Mouse (Mus musculus) forebrain, postnatal 0 days (tissue): ENCODE data around the gene Rarres2. TPM values are rescaled to one million over a fixed set of nuclear protein-coding genes. Genes with fewer than 3 reads are reported as not detected.
A peak's percentile ranks its signal among the peaks of the same experiment; 100 is the strongest.
"Not testable (repeated sequence)": the region's sequence is repeated elsewhere in the genome, so short reads cannot be mapped to it uniquely, and the experiment has no call there.

Source experiments
- ATAC-seq: fragments of 200-750 bp; cut with Nextera tagmentation; 2 replicates; pipeline ENCODE4 v1.8.0; 2017; ENCODE audit warnings: mild to moderate bottlenecking, moderate library complexity
- DNase-seq: peaks from one replicate; pipeline ENCODE4 v3.0.0-alpha.2; 2015
- H3K27ac ChIP-seq: fragments of 300-500 bp; sonication (generic); 2 replicates; pipeline ENCODE4 v1.5.1; 2014; ENCODE audit warnings: low read depth, mild to moderate bottlenecking, antibody characterized with exemption, low read length, moderate library complexity, mixed read lengths
- H3K27me3 ChIP-seq: fragments of 300-500 bp; sonication (generic); 2 replicates; pipeline ENCODE4 v1.6.1; 2014; ENCODE audit warnings: mild to moderate bottlenecking, low read length, mixed read lengths; ENCODE audit not compliant: insufficient read depth
- H3K36me3 ChIP-seq: fragments of 300-500 bp; sonication (generic); 2 replicates; pipeline ENCODE4 v1.6.1; 2014; ENCODE audit warnings: mild to moderate bottlenecking, moderate library complexity; ENCODE audit not compliant: insufficient read depth
- H3K4me1 ChIP-seq: fragments of 300-500 bp; sonication (generic); 2 replicates; pipeline ENCODE4 v1.6.1; 2014; ENCODE audit warnings: antibody characterized with exemption; ENCODE audit not compliant: insufficient read depth
- H3K4me2 ChIP-seq: fragments of 300-500 bp; sonication (generic); 2 replicates; pipeline ENCODE4 v1.6.1; 2014; ENCODE audit warnings: low read depth, mild to moderate bottlenecking, moderate library complexity
- H3K4me3 ChIP-seq: fragments of 300-500 bp; sonication (generic); 2 replicates; pipeline ENCODE4 v1.5.1; 2014; ENCODE audit warnings: low read depth, low read length, mixed read lengths
- H3K9ac ChIP-seq: fragments of 300-500 bp; sonication (generic); 2 replicates; pipeline ENCODE4 v1.6.1; 2014; ENCODE audit warnings: mild to moderate bottlenecking
- H3K9me3 ChIP-seq: fragments of 300-500 bp; sonication (generic); 2 replicates; pipeline ENCODE4 v1.6.1; 2016; ENCODE audit warnings: low read length
- CTCF ChIP-seq: sonication (generic); IDR thresholded peaks from 2 replicates; pipeline ENCODE4 v1.5.1; 2016; ENCODE audit warnings: antibody characterized with exemption, control low read depth, low read depth
- WGBS: fragments of 180-500 bp; shearing (Covaris S2); extraction: QIAGEN DNeasy Blood & Tissue Kit; methylation state at CpG from one replicate; pipeline ENCODE4 v1.1.7; 2014; 5-methylcytosine and 5-hydroxymethylcytosine counted together
- polyA plus RNA-seq: library from polyadenylated mRNA; unstranded; fragments of >200 nt; fragmentation: Nextera tagmentation; extraction: Ambion mirVana; gene quantifications from 2 replicates; pipeline ENCODE4 v1.2.1, GENCODE M21; 2015
- total RNA-seq: library from RNA; depleted of rRNA; stranded (reverse); fragments of >200 nt; gene quantifications from 2 replicates; pipeline ENCODE4 v1.2.3, GENCODE M21; 2014; rRNA removed

Gene Rarres2
- total and polyA plus RNA-seq, 2 experiments from 2014 or later, result 9.1 to 13.1 TPM

GRCm38 (mm10) chr6:48534913-48535312, 37.7 kb downstream of the Rarres2 start:
- Histone ChIP-seq H3K27ac (no peak overlapping the region), H3K4me2 (no peak overlapping the region), H3K9me3 (no peaks in the 10 kb centered on the region), H3K4me1 (peaks cover 20% of the 10 kb centered on the region), H3K36me3 (peaks cover 20% of the 10 kb centered on the region), H3K4me3 (no peak overlapping the region), H3K27me3 (no peaks in the 10 kb centered on the region), H3K9ac (no peak overlapping the region)
- ATAC-seq (no peak), DNase-seq (no peak)
- WGBS, result 89% methylated on average over 8 of the region's 8 CpGs
- no peak for TF ChIP-seq CTCF

- H3K27ac ChIP-seq, result no peak overlapping the region
- DNase-seq, result no peak
- peaks cover 13% of the 10 kb centered on the region for H3K4me1 ChIP-seq
- no peaks in the 10 kb centered on the region for H3K27me3 ChIP-seq
- TF ChIP-seq CTCF, result no peak
- H3K4me3 ChIP-seq, result no peak overlapping the region
- H3K9me3 ChIP-seq, result no peaks in the 10 kb centered on the region
- no peak overlapping the region for H3K9ac ChIP-seq
- peaks cover 25% of the 10 kb centered on the region for H3K36me3 ChIP-seq
- 81% methylated on average over 2 of the region's 2 CpGs for WGBS
- no peak for ATAC-seq
- H3K4me2 ChIP-seq, result no peak overlapping the region
Observed at GRCm38 (mm10) chr6:48533475-48533874, 39.1 kb downstream of the Rarres2 start.

GRCm38 (mm10) chr6:48530862-48531261, 41.7 kb downstream of the Rarres2 start:
- no peaks in the 10 kb centered on the region for H3K27me3 ChIP-seq
- H3K4me3 ChIP-seq, result no peak overlapping the region
- no peak overlapping the region for H3K9ac ChIP-seq
- H3K27ac ChIP-seq, result no peak overlapping the region
- ATAC-seq (no peak), DNase-seq (no peak)
- no peaks in the 10 kb centered on the region for H3K4me1 ChIP-seq
- 74% methylated on average over 2 of the region's 2 CpGs for WGBS
- H3K36me3 ChIP-seq, result peaks cover 25% of the 10 kb centered on the region
- no peak overlapping the region for H3K4me2 ChIP-seq
- TF ChIP-seq CTCF, result no peak
- H3K9me3 ChIP-seq, result no peaks in the 10 kb centered on the region

- Histone ChIP-seq H3K27ac (no peak overlapping the region), H3K4me3 (no peak overlapping the region), H3K9me3 (no peaks in the 10 kb centered on the region), H3K4me1 (no peaks in the 10 kb centered on the region), H3K36me3 (peaks cover 25% of the 10 kb centered on the region), H3K4me2 (no peak overlapping the region), H3K9ac (no peak overlapping the region), H3K27me3 (no peaks in the 10 kb centered on the region)
- TF ChIP-seq CTCF, result no peak
- 84% methylated on average over 16 of the region's 16 CpGs for WGBS
- no peak for DNase-seq
- ATAC-seq, result no peak
Observed at GRCm38 (mm10) chr6:48529871-48530440, 42.6 kb downstream of the Rarres2 start.

- Histone ChIP-seq H3K9me3 (no peaks in the 10 kb centered on the region), H3K27ac (no peak overlapping the region), H3K4me3 (no peak overlapping the region), H3K9ac (no peak overlapping the region), H3K4me1 (no peaks in the 10 kb centered on the region), H3K4me2 (no peak overlapping the region), H3K36me3 (peaks cover 25% of the 10 kb centered on the region), H3K27me3 (no peaks in the 10 kb centered on the region)
- 0 out of 2 replicates have a peak, but pooled peaks have one; percentile 16 for TF ChIP-seq CTCF
- ATAC-seq (no peak), DNase-seq (no peak)
- 72% methylated on average over 14 of the region's 14 CpGs for WGBS
Observed at GRCm38 (mm10) chr6:48529261-48529660, 43.3 kb downstream of the Rarres2 start.

GRCm38 (mm10) chr6:48527901-48528300, 44.7 kb downstream of the Rarres2 start:
- ATAC-seq (no peak), DNase-seq (no peak)
- Histone ChIP-seq H3K9me3 (no peaks in the 10 kb centered on the region), H3K4me2 (no peak overlapping the region), H3K4me1 (no peaks in the 10 kb centered on the region), H3K9ac (no peak overlapping the region), H3K27ac (no peak overlapping the region), H3K36me3 (peaks cover 19% of the 10 kb centered on the region), H3K27me3 (no peaks in the 10 kb centered on the region), H3K4me3 (no peak overlapping the region)
- 77% methylated on average over 9 of the region's 9 CpGs for WGBS
- no peak for TF ChIP-seq CTCF

- H3K27me3 ChIP-seq, H3K4me3 ChIP-seq, H3K27ac ChIP-seq, H3K4me2 ChIP-seq, ATAC-seq, H3K9me3 ChIP-seq, H3K4me1 ChIP-seq, DNase-seq, H3K9ac ChIP-seq, H3K36me3 ChIP-seq: not testable (repeated sequence)
- WGBS, result 97% methylated on average over 14 of the region's 16 CpGs
Observed at GRCm38 (mm10) chr6:48524882-48525281, 47.7 kb downstream of the Rarres2 start.

Other genes with a start within 250 kb of the Rarres2 start
- 35.9 and 49.9 TPM in 2 replicates for gene Krba1, start 177.2 kb downstream of the Rarres2 start, total RNA-seq
- gene Krba1, start 177.2 kb downstream of the Rarres2 start, polyA plus RNA-seq, result 14.2 and 20.4 TPM in 2 replicates
- 19.2 and 28.6 TPM in 2 replicates for gene Zfp467, start 127.0 kb downstream of the Rarres2 start, total RNA-seq
- gene Zfp467, start 127.0 kb downstream of the Rarres2 start, polyA plus RNA-seq, result 39.6 and 40.4 TPM in 2 replicates
- 0.24 and 1.3 TPM in 2 replicates for gene Sspo, start 124.6 kb downstream of the Rarres2 start, total RNA-seq
- 0.08 and 0.27 TPM in 2 replicates for gene Sspo, start 124.6 kb downstream of the Rarres2 start, polyA plus RNA-seq
- gene Atp6v0e2, start 35.2 kb downstream of the Rarres2 start, total RNA-seq, result 288 and 325 TPM in 2 replicates
- 384 and 414 TPM in 2 replicates for gene Atp6v0e2, start 35.2 kb downstream of the Rarres2 start, polyA plus RNA-seq
- 27.5 and 28.7 TPM in 2 replicates for gene Lrrc61, start 18.0 kb downstream of the Rarres2 start, total RNA-seq
- gene Lrrc61, start 18.0 kb downstream of the Rarres2 start, polyA plus RNA-seq, result 16.8 and 20.9 TPM in 2 replicates
- gene Gm45021, start 16.8 kb upstream of the Rarres2 start, total RNA-seq, result 1.2 TPM in 1 of 2 replicates, not detected in the other
- gene Gm45021, start 16.8 kb upstream of the Rarres2 start, polyA plus RNA-seq, result not detected in 2 replicates
- 40.7 and 55.0 TPM in 2 replicates for gene Repin1, start 21.1 kb upstream of the Rarres2 start, total RNA-seq
- gene Repin1, start 21.1 kb upstream of the Rarres2 start, polyA plus RNA-seq, result 26.4 and 29.3 TPM in 2 replicates
- gene Gm44965, start 21.2 kb upstream of the Rarres2 start, total RNA-seq, result not detected in 2 replicates
- 1.2 TPM in 1 of 2 replicates, not detected in the other for gene Gm44965, start 21.2 kb upstream of the Rarres2 start, polyA plus RNA-seq
- 10.2 and 10.3 TPM in 2 replicates for gene Zfp775, start 29.3 kb upstream of the Rarres2 start, total RNA-seq
- gene Zfp775, start 29.3 kb upstream of the Rarres2 start, polyA plus RNA-seq, result 8.9 and 11.5 TPM in 2 replicates
- gene AI854703, start 54.0 kb upstream of the Rarres2 start, total RNA-seq, result 24.4 and 24.5 TPM in 2 replicates
- gene AI854703, start 54.0 kb upstream of the Rarres2 start, polyA plus RNA-seq, result 18.5 and 23.8 TPM in 2 replicates
- gene Gimap8, start 74.4 kb upstream of the Rarres2 start, total RNA-seq, result 0.69 and 2.2 TPM in 2 replicates
- gene Gimap8, start 74.4 kb upstream of the Rarres2 start, polyA plus RNA-seq, result 0.45 and 0.46 TPM in 2 replicates
- gene Gimap9, start 103.3 kb upstream of the Rarres2 start, total RNA-seq, result 1.4 and 1.5 TPM in 2 replicates
- gene Gimap9, start 103.3 kb upstream of the Rarres2 start, polyA plus RNA-seq, result 0.79 and 1.3 TPM in 2 replicates
- gene Gimap4, start 111.8 kb upstream of the Rarres2 start, total RNA-seq, result 0.52 and 2.1 TPM in 2 replicates
- 0.48 and 0.70 TPM in 2 replicates for gene Gimap4, start 111.8 kb upstream of the Rarres2 start, polyA plus RNA-seq
- 6.5 and 6.6 TPM in 2 replicates for gene Gimap6, start 135.4 kb upstream of the Rarres2 start, total RNA-seq
- gene Gimap6, start 135.4 kb upstream of the Rarres2 start, polyA plus RNA-seq, result 5.8 and 6.5 TPM in 2 replicates
- gene Gm28053, start 145.8 kb upstream of the Rarres2 start, total RNA-seq, result not detected in 2 replicates
- gene Gm28053, start 145.8 kb upstream of the Rarres2 start, polyA plus RNA-seq, result 0.57 TPM in 1 of 2 replicates, not detected in the other
- gene Gimap7, start 145.8 kb upstream of the Rarres2 start, total RNA-seq, result not detected in 2 replicates
- not detected in 2 replicates for gene Gimap7, start 145.8 kb upstream of the Rarres2 start, polyA plus RNA-seq
- 1.3 TPM in 2 replicates for gene Gimap1, start 166.3 kb upstream of the Rarres2 start, total RNA-seq
- 3.4 and 3.8 TPM in 2 replicates for gene Gimap1, start 166.3 kb upstream of the Rarres2 start, polyA plus RNA-seq
- gene Gimap5, start 173.4 kb upstream of the Rarres2 start, total RNA-seq, result 0.62 and 1.4 TPM in 2 replicates
- 1.7 and 3.7 TPM in 2 replicates for gene Gimap5, start 173.4 kb upstream of the Rarres2 start, polyA plus RNA-seq
- not detected in 2 replicates for gene Gimap3, start 198.1 kb upstream of the Rarres2 start, total RNA-seq
- not detected in 2 replicates for gene Gimap3, start 198.1 kb upstream of the Rarres2 start, polyA plus RNA-seq